Mouse (Mus musculus) myocyte (in vitro differentiated cells): Measurements from ENCODE around the gene Oard1.

Experiments used
- POLR2A ChIP-seq: IDR thresholded peaks from one replicate; pipeline ENCODE4 v1.6.1; 2011; ENCODE audit warnings: low read depth, mild to moderate bottlenecking, control low read depth, moderate library complexity; ENCODE audit not compliant: insufficient read length
- TCF12 ChIP-seq: IDR thresholded peaks from one replicate; pipeline ENCODE4 v1.6.1; 2011; ENCODE audit warnings: mild to moderate bottlenecking, control low read depth; ENCODE audit not compliant: poor library complexity, insufficient read depth, severe bottlenecking

DNA sequence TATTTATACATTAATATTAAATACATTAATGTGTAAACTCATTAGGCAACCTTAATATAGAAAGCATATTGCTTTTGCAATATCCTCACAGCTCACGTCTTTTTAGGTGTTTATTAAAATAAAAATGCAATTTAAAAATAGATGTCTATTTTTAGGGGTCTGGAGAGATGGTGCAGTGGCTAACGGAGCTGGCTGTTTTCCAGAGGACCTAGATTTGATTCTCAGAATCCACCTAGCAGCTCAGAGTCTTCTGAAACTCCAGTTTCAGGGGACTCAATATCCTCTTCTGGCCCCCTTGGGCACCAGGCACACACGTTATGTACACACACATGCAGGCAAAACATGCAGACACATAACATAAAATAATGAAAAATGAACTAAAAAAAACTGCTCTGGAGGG lies 47.5 kb upstream of the Oard1 start:
- TF ChIP-seq TCF12 (no peak), POLR2A (no peak)
